8 mouse cellular contexts compared by ENCODE assay signal in the genomic region with DNA sequence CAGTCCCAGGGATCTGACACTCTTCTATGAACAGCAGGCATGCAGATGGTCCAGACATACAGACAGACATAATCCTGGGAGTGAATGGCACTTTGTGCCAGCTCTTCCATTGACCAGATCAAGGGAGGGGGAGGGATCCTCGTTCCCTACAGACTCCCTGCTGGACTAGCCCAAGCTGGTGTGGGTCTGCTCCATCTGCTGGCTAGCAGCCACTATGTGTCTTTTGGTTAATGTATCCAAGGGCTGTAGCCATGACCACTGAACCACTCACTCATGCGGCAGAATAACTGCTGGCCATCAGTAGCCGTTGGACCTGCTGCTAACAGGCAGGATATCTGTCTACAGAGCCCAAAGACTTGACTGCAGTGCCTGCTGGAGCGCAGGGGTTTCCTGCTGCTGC. TPM values are rescaled to one million over a fixed set of nuclear protein-coding genes. Genes with fewer than 3 reads are reported as not detected.
DNase-seq lines count a peak whose midpoint lies in the region; ATAC-seq lines count a peak whose summit lies in the region.

No protein-coding gene starts in this region.

- ATAC-seq in liver, embryonic 15.5 days (ENCODE audit: insufficient read depth), result 0 out of 2 replicates have a peak, but pooled peaks have one; percentile 12
- ATAC-seq in liver, embryonic 12.5 days, result no peak; the same call in 1 of the 2 replicates
- ATAC-seq in granulocyte monocyte progenitor cell, adult 5-6 weeks (replicated peaks; ENCODE audit: poor library complexity, severe bottlenecking), result 0 out of 2 replicates have a peak, but pooled peaks have one; percentile 10

- no peak overlapping the region for H3K4me2 ChIP-seq in liver, embryonic 15.5 days
- no peak overlapping the region for H3K4me2 ChIP-seq in liver, embryonic 12.5 days

- no peak overlapping the region for H3K4me3 ChIP-seq in liver, embryonic 15.5 days (replicated peaks)
- no peak overlapping the region for H3K4me3 ChIP-seq in liver, embryonic 12.5 days

- no peaks in the 10 kb centered on the region for H3K9me3 ChIP-seq in liver, embryonic 15.5 days (replicated peaks)
- H3K9me3 ChIP-seq in liver, embryonic 12.5 days (replicated peaks), result no peaks in the 10 kb centered on the region

- peaks cover 58% of the 10 kb centered on the region for H3K36me3 ChIP-seq in liver, embryonic 15.5 days (replicated peaks)
- H3K36me3 ChIP-seq in liver, embryonic 12.5 days, result peaks cover 59% of the 10 kb centered on the region

- DNase-seq in kidney, postnatal 36 days, result peak; percentile 59 to 74
- peak; percentile 31 for DNase-seq in retina, postnatal 7 days (ENCODE audit: low read depth, low spot score)
- no peak for DNase-seq in heart, adult 8-10 months (ENCODE audit: low spot score)
- no peak for DNase-seq in ovary, adult 18-20 months (ENCODE audit: low spot score)
- no peak for DNase-seq in thymus, postnatal 14 days

- no peak overlapping the region for H3K27ac ChIP-seq in liver, embryonic 15.5 days (replicated peaks)
- H3K27ac ChIP-seq in liver, embryonic 12.5 days, result no peak overlapping the region

- no peak overlapping the region for H3K9ac ChIP-seq in liver, embryonic 15.5 days
- no peak overlapping the region for H3K9ac ChIP-seq in liver, embryonic 12.5 days

- no peaks in the 10 kb centered on the region; the same call in 1 of the 2 replicates for H3K4me1 ChIP-seq in liver, embryonic 15.5 days (replicated peaks)
- no peaks in the 10 kb centered on the region for H3K4me1 ChIP-seq in liver, embryonic 12.5 days

- 65% methylated on average over 4 of the region's 4 CpGs for WGBS in liver, embryonic 15.5 days (ENCODE audit: insufficient replicate concordance)
- WGBS in liver, embryonic 12.5 days (ENCODE audit: insufficient replicate concordance), result 60% methylated on average over 4 of the region's 4 CpGs

- H3K27me3 ChIP-seq in liver, embryonic 15.5 days, result no peaks in the 10 kb centered on the region
- H3K27me3 ChIP-seq in liver, embryonic 12.5 days (replicated peaks), result no peaks in the 10 kb centered on the region

RNA-seq across cellular contexts. Expression of a gene that starts 39.7 kb away (rescaled TPM):
- 64.4 and 69.4 TPM in 2 replicates for polyA plus RNA-seq in liver, embryonic 15.5 days (2015; fragmentation: Nextera tagmentation; extraction: Ambion mirVana)
- polyA plus RNA-seq in liver, embryonic 12.5 days (2016; fragmentation: Nextera tagmentation; extraction: Ambion mirVana), result 99.5 and 101 TPM in 2 replicates
- total RNA-seq in granulocyte monocyte progenitor cell, adult 5-6 weeks (2014; fragmentation: Nextera tagmentation), result 124 and 164 TPM in 2 replicates
- total RNA-seq in granulocyte monocyte progenitor cell, adult 5-6 weeks (2017), result 125 and 147 TPM in 2 replicates
- 10 to 100 TPM; 49.7 to 54.4 (median 53.0) TPM for total RNA-seq in heart, adult 8-10 months (2022)

Comparison
In these comparisons a context has a peak if more than half of its experiments do, and no peak if none do; other contexts are left out.
1. DNase-seq: peak in kidney, postnatal 36 days (2 of 2) and retina, postnatal 7 days (single experiment); none in heart, adult 8-10 months (single experiment), ovary, adult 18-20 months (single experiment) and thymus, postnatal 14 days (single experiment).